Mouse (Mus musculus) liver, embryonic 16.5 days (tissue): ENCODE results near the gene 6430628N08Rik. TPM values are rescaled to one million over a fixed set of nuclear protein-coding genes. Genes with fewer than 3 reads are reported as not detected.
A peak's percentile ranks its signal among the peaks of the same experiment; 100 is the strongest.

Experiments
- ATAC-seq: fragments of 200-750 bp; cut with Nextera tagmentation; 2 replicates; pipeline ENCODE4 v1.8.0; 2017; ENCODE audit warnings: low read depth, mild to moderate bottlenecking, moderate number of reproducible peaks, moderate library complexity
- H3K27ac ChIP-seq: fragments of 300-500 bp; sonication (generic); 2 replicates; pipeline ENCODE4 v1.5.1; 2014; ENCODE audit warnings: mild to moderate bottlenecking, low read length
- H3K27me3 ChIP-seq: fragments of 300-500 bp; sonication (generic); 2 replicates; pipeline ENCODE4 v1.6.1; 2014; ENCODE audit warnings: low read depth, low read length, mixed read lengths; ENCODE audit not compliant: control insufficient read depth, insufficient read depth
- H3K36me3 ChIP-seq: fragments of 300-500 bp; sonication (generic); 2 replicates; pipeline ENCODE4 v1.6.1; 2014; ENCODE audit warnings: mild to moderate bottlenecking; ENCODE audit not compliant: control insufficient read depth, insufficient read depth
- H3K4me1 ChIP-seq: fragments of 300-500 bp; sonication (generic); 2 replicates; pipeline ENCODE4 v1.6.1; 2014; ENCODE audit warnings: low read depth, low read length, mixed read lengths; ENCODE audit not compliant: control insufficient read depth
- H3K4me2 ChIP-seq: fragments of 300-500 bp; sonication (generic); 2 replicates; pipeline ENCODE4 v1.6.1; 2014; ENCODE audit warnings: low read depth, low read length, mixed read lengths
- H3K4me3 ChIP-seq: fragments of 300-500 bp; sonication (generic); 2 replicates; pipeline ENCODE4 v1.5.1; 2014; ENCODE audit warnings: low read depth, mild to moderate bottlenecking, low read length
- H3K9ac ChIP-seq: fragments of 300-500 bp; sonication (generic); 2 replicates; pipeline ENCODE4 v1.6.1; 2014; ENCODE audit warnings: low read depth, low read length
- H3K9me3 ChIP-seq: fragments of 300-500 bp; sonication (generic); replicated peaks from 2 replicates; pipeline ENCODE4 v1.6.1; 2016; ENCODE audit warnings: low read length; ENCODE audit not compliant: control insufficient read depth
- WGBS: fragments of 180-500 bp; shearing (Covaris S2); extraction: QIAGEN DNeasy Blood & Tissue Kit; methylation state at CpG from one replicate; pipeline ENCODE4 v1.1.7; 2014; ENCODE audit not compliant: insufficient replicate concordance; 5-methylcytosine and 5-hydroxymethylcytosine counted together
- polyA plus RNA-seq: library from polyadenylated mRNA; unstranded; fragments of >200 nt; fragmentation: Nextera tagmentation; extraction: Ambion mirVana; gene quantifications from 2 replicates; pipeline ENCODE4 v1.2.1, GENCODE M21; 2015

The 6430628N08Rik gene
- polyA plus RNA-seq, 1 experiment from 2014 or later, result not detected

DNA sequence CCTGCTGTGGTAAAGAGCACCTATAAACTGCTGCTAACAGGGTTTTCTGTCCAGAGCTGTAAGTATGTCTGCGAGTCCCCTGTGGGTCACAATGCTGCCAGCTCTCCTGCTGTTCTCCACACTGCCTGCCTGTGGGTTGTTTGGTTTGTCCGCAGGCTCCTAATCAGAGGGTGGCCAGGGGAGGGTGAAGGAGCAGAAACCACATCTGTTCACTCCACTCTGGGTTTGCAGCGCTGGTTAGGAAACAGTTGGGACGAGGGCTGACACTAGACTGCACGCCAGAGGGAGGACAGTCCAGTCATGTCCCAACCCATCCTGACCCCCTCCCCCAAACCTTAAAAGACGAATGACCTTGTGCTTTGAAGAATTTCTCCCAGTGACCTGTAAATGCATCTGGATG, 35.4 kb upstream of the 6430628N08Rik start:
- Histone ChIP-seq H3K27ac (peak overlapping the region; percentile 66), H3K4me1 (peaks cover 59% of the 10 kb centered on the region), H3K27me3 (no peaks in the 10 kb centered on the region), H3K36me3 (peaks cover 31% of the 10 kb centered on the region), H3K4me3 (no peak overlapping the region), H3K9ac (0 out of 2 replicates have a peak overlapping the region, but pooled peaks have one; percentile 21), H3K9me3 (no peaks in the 10 kb centered on the region), H3K4me2 (no peak overlapping the region)
- no peak for ATAC-seq
- 20% methylated on average over 6 of the region's 6 CpGs for WGBS

DNA sequence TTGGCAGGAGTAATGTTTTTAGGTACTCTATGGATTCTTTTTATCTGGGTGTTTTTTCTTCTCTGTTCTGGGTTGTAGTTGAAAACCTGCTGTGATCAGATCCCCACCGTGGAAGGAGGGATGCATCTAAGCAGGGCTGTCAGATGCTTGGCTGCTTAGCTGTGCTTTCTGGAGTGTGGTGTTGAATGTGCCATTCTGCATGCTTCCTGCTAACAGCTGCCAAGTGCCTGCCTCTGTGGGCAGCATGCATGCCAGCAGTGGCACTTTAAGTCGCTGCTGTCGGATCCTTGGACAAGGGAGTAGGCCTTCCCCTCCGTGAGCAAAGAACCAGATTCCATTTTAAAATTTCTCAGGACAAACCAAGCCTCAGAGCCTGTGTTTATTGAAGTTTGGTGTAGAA, 34.9 kb upstream of the 6430628N08Rik start:
- Histone ChIP-seq H3K27me3 (no peaks in the 10 kb centered on the region), H3K9me3 (no peaks in the 10 kb centered on the region), H3K4me3 (no peak overlapping the region), H3K4me1 (peaks cover 54% of the 10 kb centered on the region), H3K27ac (peak overlapping the region; percentile 66), H3K9ac (0 out of 2 replicates have a peak overlapping the region, but pooled peaks have one; percentile 9), H3K4me2 (peak overlapping the region; percentile 39), H3K36me3 (peaks cover 36% of the 10 kb centered on the region)
- no peak for ATAC-seq
- 75% methylated on average over 4 of the region's 4 CpGs for WGBS

DNA sequence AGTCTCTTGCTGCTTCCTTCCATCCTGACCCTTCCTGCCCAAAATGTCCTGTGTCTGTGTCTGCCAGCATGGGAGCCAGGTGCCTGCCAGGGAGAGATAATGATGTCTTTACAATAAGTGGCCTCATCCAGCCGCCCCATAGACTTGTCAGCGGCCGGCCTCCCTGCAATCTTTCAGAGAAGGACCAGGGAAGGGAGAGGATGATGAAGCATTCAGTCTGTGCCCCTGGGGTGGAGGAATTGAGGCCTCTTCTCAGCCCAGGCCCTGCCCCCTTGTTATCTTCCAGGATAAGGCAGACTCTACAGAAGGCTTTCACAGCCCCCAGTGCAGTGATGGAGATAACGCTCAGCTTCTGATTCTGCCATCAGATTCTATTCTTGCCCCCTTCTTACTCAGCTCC, 34.2 kb upstream of the 6430628N08Rik start:
- no peaks in the 10 kb centered on the region for H3K9me3 ChIP-seq
- ATAC-seq, result peak; percentile 96
- H3K27ac ChIP-seq, result peak overlapping the region; percentile 81
- WGBS, result 33% methylated on average over 4 of the region's 4 CpGs
- peaks cover 47% of the 10 kb centered on the region for H3K4me1 ChIP-seq
- H3K27me3 ChIP-seq, result no peaks in the 10 kb centered on the region
- H3K4me3 ChIP-seq, result no peak overlapping the region
- H3K4me2 ChIP-seq, result peak overlapping the region; percentile 39
- peaks cover 34% of the 10 kb centered on the region for H3K36me3 ChIP-seq
- peak overlapping the region; percentile 24; the same call in 1 of the 2 replicates for H3K9ac ChIP-seq

DNA sequence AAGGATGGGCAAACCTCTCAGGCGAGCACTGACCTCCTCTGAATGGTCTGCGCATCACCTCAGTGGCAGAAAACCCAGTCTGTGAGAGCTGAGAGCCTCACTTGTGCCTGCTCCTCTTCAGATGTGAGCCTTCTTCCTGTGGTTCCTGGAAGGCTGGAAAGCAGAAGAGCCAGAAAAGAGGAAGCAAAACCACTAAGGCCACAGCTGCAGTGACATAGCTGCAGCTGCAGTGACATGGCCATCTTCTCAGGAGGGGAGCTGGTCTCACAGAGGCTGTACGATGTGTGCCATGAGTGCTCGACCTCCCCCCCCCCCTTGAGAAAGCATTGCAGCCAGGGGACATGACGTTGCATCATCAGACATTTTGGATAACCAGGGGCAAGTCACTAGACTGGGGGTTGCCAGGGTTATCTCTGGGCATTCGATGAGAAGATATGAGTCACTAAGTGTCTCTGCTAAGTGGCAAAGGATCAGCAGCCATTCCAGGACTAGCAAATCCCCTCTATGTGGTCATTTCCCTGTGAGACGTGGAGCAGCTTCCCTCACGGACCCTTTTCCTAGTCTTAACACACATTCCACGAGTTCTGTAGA, 33.1 kb upstream of the 6430628N08Rik start:
- Histone ChIP-seq H3K4me2 (0 out of 2 replicates have a peak overlapping the region, but pooled peaks have one; percentile 39), H3K27ac (peak overlapping the region; percentile 81; the same call in 1 of the 2 replicates), H3K27me3 (no peaks in the 10 kb centered on the region), H3K9me3 (no peaks in the 10 kb centered on the region), H3K36me3 (peaks cover 33% of the 10 kb centered on the region), H3K9ac (no peak overlapping the region; the same call in 1 of the 2 replicates), H3K4me1 (peaks cover 45% of the 10 kb centered on the region), H3K4me3 (no peak overlapping the region)
- 53% methylated on average over 9 of the region's 9 CpGs for WGBS
- no peak for ATAC-seq

DNA sequence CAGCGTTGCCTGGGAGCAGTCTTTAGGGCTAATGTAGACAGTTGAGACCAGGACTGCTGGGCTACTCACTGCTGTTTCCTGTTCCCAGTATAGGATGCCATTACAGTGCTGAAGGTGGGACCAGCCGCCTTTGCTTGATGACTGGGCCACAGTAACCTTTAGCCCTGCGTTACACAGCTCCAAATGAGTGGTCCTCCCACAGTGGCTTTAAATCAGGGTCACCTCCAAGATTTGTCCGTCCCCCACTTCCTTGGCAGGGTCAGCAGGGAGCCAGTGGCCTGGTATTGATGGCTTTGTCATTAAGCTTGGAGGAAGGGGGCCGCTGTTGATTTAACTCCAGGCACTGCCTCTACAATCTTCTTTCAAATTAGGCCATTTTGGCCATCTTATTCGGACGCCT, 27.1 kb upstream of the 6430628N08Rik start:
- no peak overlapping the region for H3K9ac ChIP-seq
- H3K27ac ChIP-seq, result no peak overlapping the region
- no peak overlapping the region for H3K4me2 ChIP-seq
- H3K4me3 ChIP-seq, result no peak overlapping the region
- WGBS, result 81% methylated on average over 7 of the region's 7 CpGs
- H3K27me3 ChIP-seq, result no peaks in the 10 kb centered on the region
- H3K9me3 ChIP-seq, result no peaks in the 10 kb centered on the region
- H3K4me1 ChIP-seq, result peaks cover 2% of the 10 kb centered on the region; the same call in 1 of the 2 replicates
- peaks cover 55% of the 10 kb centered on the region for H3K36me3 ChIP-seq
- no peak for ATAC-seq

DNA sequence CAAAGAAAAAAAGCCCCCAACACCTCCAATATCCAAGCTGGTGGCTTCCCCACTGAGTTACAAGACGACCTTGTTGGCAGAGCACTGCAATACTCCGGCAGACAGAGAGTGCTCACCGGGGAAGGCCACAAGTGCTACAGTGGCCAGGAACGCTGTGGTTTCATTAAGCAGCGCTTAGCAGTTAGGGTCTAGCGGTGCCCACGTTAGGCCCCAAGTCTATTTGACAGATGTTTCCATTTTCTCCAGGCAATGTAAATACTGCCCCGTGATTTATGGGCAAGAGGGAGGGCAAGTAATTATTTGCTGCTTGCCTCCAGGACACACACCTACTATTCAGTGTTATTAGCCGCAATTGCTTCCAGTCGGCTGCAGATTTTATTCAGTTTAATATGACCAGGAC, 26.6 kb upstream of the 6430628N08Rik start:
- Histone ChIP-seq H3K4me2 (no peak overlapping the region), H3K4me3 (no peak overlapping the region), H3K9ac (no peak overlapping the region), H3K27ac (no peak overlapping the region), H3K4me1 (no peaks in the 10 kb centered on the region), H3K27me3 (no peaks in the 10 kb centered on the region), H3K36me3 (peaks cover 57% of the 10 kb centered on the region), H3K9me3 (no peaks in the 10 kb centered on the region)
- WGBS, result 82% methylated on average over 10 of the region's 10 CpGs
- ATAC-seq, result no peak

DNA sequence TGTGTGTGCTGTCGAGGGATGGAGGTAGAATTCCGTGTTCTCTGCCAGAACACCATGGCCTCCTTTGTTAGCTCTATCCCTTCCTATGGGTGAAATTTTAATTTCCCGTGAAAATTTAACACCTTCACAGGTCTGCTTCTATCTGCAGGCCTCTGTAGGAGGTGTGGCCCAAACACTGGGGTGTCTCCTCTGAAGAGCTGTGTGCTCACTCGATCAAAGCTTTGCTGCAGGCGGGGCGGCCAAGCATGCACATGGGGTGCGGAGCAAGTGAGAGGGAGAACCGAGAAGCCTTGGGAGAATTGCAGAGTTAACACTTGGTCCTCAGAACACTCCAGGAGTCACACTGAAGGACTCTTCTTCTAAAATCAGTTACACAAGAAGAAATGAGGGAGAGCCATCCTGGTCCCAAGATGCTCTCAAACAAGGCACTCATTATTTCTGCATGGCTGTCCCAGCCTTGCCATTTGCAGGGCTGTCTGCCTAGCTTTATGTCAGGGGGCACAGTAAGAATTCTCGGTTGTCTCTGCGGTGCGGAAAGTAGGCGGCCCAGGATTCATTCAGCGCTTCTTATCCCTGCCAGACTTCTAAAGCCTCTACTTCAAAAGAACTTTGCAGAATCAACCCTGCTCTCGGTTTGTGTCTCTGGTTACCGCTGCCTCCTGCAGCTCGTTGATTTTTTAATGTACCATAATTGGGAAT, 20.8 kb upstream of the 6430628N08Rik start:
- H3K4me1 ChIP-seq, result no peaks in the 10 kb centered on the region
- no peaks in the 10 kb centered on the region for H3K27me3 ChIP-seq
- no peaks in the 10 kb centered on the region for H3K9me3 ChIP-seq
- ATAC-seq, result no peak
- WGBS, result 78% methylated on average over 16 of the region's 16 CpGs
- H3K4me2 ChIP-seq, result no peak overlapping the region
- H3K4me3 ChIP-seq, result no peak overlapping the region
- no peak overlapping the region for H3K27ac ChIP-seq
- peaks cover 46% of the 10 kb centered on the region for H3K36me3 ChIP-seq
- no peak overlapping the region for H3K9ac ChIP-seq

DNA sequence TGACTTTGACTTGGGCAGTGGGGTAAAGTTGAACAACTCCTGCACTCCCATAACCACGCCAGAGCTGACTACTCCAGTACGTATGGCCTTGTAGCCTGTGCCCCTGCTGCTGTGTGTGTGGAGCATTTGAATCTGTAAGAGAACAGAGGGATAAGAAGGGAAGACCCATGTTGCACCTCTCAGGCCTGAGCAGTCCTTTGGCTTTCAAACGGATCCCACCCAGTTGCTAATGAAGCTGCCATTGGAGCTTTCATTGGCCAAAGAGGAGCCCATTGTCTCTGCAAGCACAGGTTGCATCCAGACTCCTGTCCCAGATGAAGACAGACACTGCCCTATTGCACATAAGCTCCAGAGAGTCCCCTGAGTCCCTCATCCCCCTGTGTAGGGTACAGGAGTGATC, 17.2 kb upstream of the 6430628N08Rik start:
- H3K4me3 ChIP-seq, result no peak overlapping the region
- no peak for ATAC-seq
- H3K9me3 ChIP-seq, result no peaks in the 10 kb centered on the region
- H3K36me3 ChIP-seq, result peaks cover 29% of the 10 kb centered on the region
- 81% methylated on average over 3 of the region's 3 CpGs for WGBS
- no peak overlapping the region for H3K4me2 ChIP-seq
- no peaks in the 10 kb centered on the region for H3K27me3 ChIP-seq
- H3K27ac ChIP-seq, result no peak overlapping the region
- H3K9ac ChIP-seq, result no peak overlapping the region
- H3K4me1 ChIP-seq, result no peaks in the 10 kb centered on the region

DNA sequence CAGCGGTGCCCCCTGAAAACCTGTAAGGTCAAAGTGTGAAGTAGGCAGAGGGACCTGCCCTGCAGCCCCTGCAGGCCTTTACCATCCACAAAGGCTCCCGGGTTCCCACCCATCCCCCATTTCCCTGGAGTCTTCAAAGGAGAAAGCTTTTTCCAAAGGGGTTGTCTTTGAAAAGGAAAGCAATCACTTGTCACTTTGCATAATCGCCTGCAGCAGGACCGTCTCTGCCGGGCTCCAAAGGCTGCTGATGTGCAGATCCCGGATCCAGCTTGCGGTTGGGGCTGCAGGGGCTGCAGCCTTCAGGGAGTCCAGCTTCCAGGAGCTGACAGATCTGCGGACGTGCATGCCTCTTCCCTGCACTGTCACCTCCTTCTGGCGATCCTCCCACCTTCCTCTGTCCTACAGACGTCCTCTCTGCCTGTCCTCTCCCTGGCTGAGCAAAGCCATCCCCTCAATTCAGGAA, 12.2 kb upstream of the 6430628N08Rik start:
- H3K36me3 ChIP-seq, result peaks cover 6% of the 10 kb centered on the region
- whole genome bisulfite sequencing, result 40% methylated on average over 11 of the region's 11 CpGs
- no peaks in the 10 kb centered on the region for H3K27me3 ChIP-seq
- H3K4me1 ChIP-seq, result no peaks in the 10 kb centered on the region
- no peak overlapping the region for H3K27ac ChIP-seq
- H3K9me3 ChIP-seq, result no peaks in the 10 kb centered on the region
- H3K9ac ChIP-seq, result no peak overlapping the region
- H3K4me2 ChIP-seq, result no peak overlapping the region
- H3K4me3 ChIP-seq, result no peak overlapping the region
- no peak for ATAC-seq
